Mouse (Mus musculus): Measurements from ENCODE around the gene Rab43.

Rab43 gene

GRCm38 (mm10) chr6:87808521-87808920 lies 3.4 kb downstream of the Rab43 start:
- DNase-seq: no peak

GRCm38 (mm10) chr6:87807735-87808440 lies 4.1 kb downstream of the Rab43 start:
- DNase-seq: no peak

- DNase-seq: peak in 1 of 2 experiments; percentile 54
These were observed 5.1 kb downstream of the Rab43 start for GRCm38 (mm10) chr6:87806857-87807256.

GRCm38 (mm10) chr6:87806028-87806427 lies 5.9 kb downstream of the Rab43 start:
- no peak for DNase-seq

- no peak for DNase-seq
These were observed 6.5 kb downstream of the Rab43 start for GRCm38 (mm10) chr6:87805448-87805847.

- no peak for DNase-seq
These were observed 7.1 kb downstream of the Rab43 start for GRCm38 (mm10) chr6:87804886-87805285.

- no peak for DNase-seq
These were observed 7.9 kb downstream of the Rab43 start for GRCm38 (mm10) chr6:87804036-87804435.

- no peak for DNase-seq
These were observed 9.5 kb downstream of the Rab43 start for GRCm38 (mm10) chr6:87802462-87802861.

GRCm38 (mm10) chr6:87799576-87799975 lies 12.4 kb downstream of the Rab43 start:
- no peak for DNase-seq

- no peak for DNase-seq
These were observed 14.6 kb downstream of the Rab43 start for GRCm38 (mm10) chr6:87797321-87797720.

- no peak for DNase-seq
These were observed 15.6 kb downstream of the Rab43 start for GRCm38 (mm10) chr6:87796251-87796880.

- peak; percentile 67 to 74 for DNase-seq
These were observed 16.4 kb downstream of the Rab43 start for GRCm38 (mm10) chr6:87795385-87796150.

- DNase-seq: peak; percentile 85 to 89
These were observed 18.0 kb downstream of the Rab43 start for GRCm38 (mm10) chr6:87793821-87794510.

GRCm38 (mm10) chr6:87791826-87792225 lies 20.1 kb downstream of the Rab43 start:
- peak in 1 of 2 experiments; percentile 34 for DNase-seq

- DNase-seq: peak in 1 of 2 experiments; percentile 39
These were observed 21.0 kb downstream of the Rab43 start for GRCm38 (mm10) chr6:87790779-87791480.

GRCm38 (mm10) chr6:87789791-87790190 lies 22.2 kb downstream of the Rab43 start:
- no peak for DNase-seq

GRCm38 (mm10) chr6:87788896-87789587 lies 22.9 kb downstream of the Rab43 start:
- peak in 1 of 2 experiments; percentile 65 for DNase-seq

GRCm38 (mm10) chr6:87788266-87788895 lies 23.6 kb downstream of the Rab43 start:
- no peak for DNase-seq

- no peak for DNase-seq
These were observed 24.7 kb downstream of the Rab43 start for GRCm38 (mm10) chr6:87787108-87787890.

GRCm38 (mm10) chr6:87786621-87787020 lies 25.3 kb downstream of the Rab43 start:
- DNase-seq: no peak
